Mouse (Mus musculus) C2C12 (cell line): ENCODE data around the gene Arhgef3.

Experiments
- CTCF ChIP-seq: IDR thresholded peaks from one replicate; pipeline ENCODE4 v1.5.1; 2011; ENCODE audit not compliant: control insufficient read depth, insufficient read depth, insufficient read length
- MAX ChIP-seq: IDR thresholded peaks from one replicate; pipeline ENCODE4 v1.6.1; 2011; ENCODE audit warnings: mild to moderate bottlenecking, control low read depth

DNA sequence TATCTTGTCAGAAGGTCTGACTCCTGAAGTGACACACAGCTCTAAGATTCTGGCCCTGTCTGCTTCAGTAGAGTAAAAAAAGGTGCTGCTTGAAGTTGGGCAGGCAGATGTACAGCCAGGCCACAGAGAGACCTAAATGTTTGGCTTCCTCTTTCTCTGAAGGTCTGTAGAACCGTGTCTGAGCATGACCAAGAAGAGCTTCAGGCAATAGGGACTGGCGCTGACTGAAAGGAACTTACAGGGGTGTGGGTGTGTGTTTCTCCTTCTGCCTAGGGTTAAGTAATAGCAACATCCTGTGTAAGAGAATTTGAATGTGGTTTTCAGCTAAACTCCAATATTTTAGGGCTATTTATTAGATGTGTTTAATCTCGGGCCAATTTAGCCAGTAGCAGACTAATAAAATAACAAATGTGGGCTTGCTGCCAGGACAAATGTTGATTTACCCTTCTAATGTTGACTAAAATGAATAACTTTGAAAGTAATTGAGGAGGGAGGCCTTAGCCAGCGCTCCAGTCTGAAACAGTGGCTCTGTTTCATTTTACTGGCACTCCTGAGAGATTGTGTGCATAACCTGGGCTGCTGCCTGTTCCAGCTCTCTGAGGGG, 236.9 kb downstream of the Arhgef3 start:
- TF ChIP-seq CTCF (no peak), MAX (no peak)
